Mouse (Mus musculus): ENCODE results near the gene Etl4. TPM values are rescaled to one million over a fixed set of nuclear protein-coding genes. Genes with fewer than 3 reads are reported as not detected.
"Not testable (repeated sequence)": the region's sequence is repeated elsewhere in the genome, so short reads cannot be mapped to it uniquely, and the experiment has no call there.

Etl4 gene
- polyA plus RNA-seq, 1 experiment from 2014 or later, result 76.7 TPM

DNA sequence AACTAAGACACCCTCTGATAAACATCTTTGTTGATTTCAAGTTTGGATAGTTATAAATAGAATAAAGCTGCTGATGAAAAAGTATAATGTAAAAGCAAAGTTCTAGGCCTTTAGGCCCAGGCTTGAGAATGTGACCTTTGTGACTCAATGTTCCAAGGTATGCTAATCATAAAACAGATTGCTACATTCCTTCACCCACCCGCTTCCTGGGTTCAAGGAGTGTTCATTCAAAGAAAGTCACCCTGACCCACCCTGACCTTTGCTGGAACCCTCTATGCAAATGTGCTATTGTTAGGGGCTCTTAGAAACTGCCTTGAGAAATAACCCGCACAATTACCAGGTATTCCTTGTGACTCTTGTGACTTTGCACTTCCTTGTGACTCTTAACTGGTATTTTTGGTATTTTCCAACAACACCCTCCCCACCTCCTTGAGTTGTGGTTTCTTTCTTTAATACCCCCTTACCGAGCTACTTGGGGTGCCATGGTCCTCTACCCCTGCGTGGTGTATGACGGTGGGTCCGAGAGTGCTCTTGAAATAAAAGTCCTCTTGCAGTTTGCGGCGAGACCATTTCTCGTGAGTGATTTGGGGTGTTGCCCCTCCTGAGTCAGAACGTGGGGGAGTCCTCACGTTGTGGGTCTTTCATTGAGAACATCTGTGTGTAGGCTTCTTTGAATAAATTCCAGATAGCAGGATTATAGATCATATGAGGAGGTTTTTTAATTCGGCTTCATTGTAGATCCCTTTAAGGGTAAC, 758.9 kb downstream of the Etl4 start:
- not testable (repeated sequence) for H3K27ac ChIP-seq (ENCODE audit: low read length); H3K9me3 ChIP-seq (ENCODE audit: control insufficient read depth, low read depth, low read length); H3K36me3 ChIP-seq (ENCODE audit: control insufficient read depth, insufficient read depth, low read length); H3K4me1 ChIP-seq (ENCODE audit: control insufficient read depth, insufficient read depth, low read length); H3K9ac ChIP-seq (replicated peaks; ENCODE audit: low read depth, low read length); H3K4me3 ChIP-seq (ENCODE audit: low read depth, low read length); ATAC-seq (ENCODE audit: insufficient number of reproducible peaks, insufficient read depth, low FRiP score, low read depth); H3K27me3 ChIP-seq (ENCODE audit: control insufficient read depth, insufficient read depth, low read length); H3K4me2 ChIP-seq (replicated peaks; ENCODE audit: low read depth, low read length)
- WGBS, result 82% methylated on average over 12 of the region's 12 CpGs

DNA sequence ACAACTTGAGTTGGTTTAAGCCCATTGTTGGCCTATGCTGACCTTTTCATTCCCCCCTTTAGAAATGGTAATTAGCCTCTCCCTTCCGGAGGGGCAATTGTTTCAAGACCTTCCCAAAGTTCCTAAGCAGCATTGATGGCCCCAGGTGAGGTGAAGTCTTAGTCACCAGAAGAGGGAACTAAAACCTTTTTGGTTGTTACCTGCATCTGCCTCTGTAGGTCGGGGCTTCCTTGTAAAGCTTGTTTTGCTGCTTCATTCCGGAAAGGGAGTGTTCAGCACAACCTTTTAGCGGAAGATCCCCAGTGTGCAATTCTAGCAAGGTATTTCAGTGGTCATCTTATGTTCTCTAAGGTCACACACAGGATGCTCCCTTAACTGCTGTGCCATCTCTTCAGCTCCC, 759.8 kb downstream of the Etl4 start:
- Histone ChIP-seq H3K9me3 (ENCODE audit: control insufficient read depth, low read depth, low read length) (no peaks in the 10 kb centered on the region), H3K4me2 (replicated peaks; ENCODE audit: low read depth, low read length) (no peak overlapping the region), H3K9ac (replicated peaks; ENCODE audit: low read depth, low read length) (no peak overlapping the region), H3K4me1 (ENCODE audit: control insufficient read depth, insufficient read depth, low read length) (0 out of 2 replicates have a peak, but pooled peaks cover 3% of the 10 kb centered on the region), H3K27me3 (ENCODE audit: control insufficient read depth, insufficient read depth, low read length) (no peaks in the 10 kb centered on the region), H3K27ac (ENCODE audit: low read length) (no peak overlapping the region), H3K4me3 (ENCODE audit: low read depth, low read length) (no peak overlapping the region), H3K36me3 (ENCODE audit: control insufficient read depth, insufficient read depth, low read length) (no peaks in the 10 kb centered on the region)
- ATAC-seq (ENCODE audit: insufficient number of reproducible peaks, insufficient read depth, low FRiP score, low read depth), result no peak
- 71% methylated on average over 4 of the region's 4 CpGs for WGBS

DNA sequence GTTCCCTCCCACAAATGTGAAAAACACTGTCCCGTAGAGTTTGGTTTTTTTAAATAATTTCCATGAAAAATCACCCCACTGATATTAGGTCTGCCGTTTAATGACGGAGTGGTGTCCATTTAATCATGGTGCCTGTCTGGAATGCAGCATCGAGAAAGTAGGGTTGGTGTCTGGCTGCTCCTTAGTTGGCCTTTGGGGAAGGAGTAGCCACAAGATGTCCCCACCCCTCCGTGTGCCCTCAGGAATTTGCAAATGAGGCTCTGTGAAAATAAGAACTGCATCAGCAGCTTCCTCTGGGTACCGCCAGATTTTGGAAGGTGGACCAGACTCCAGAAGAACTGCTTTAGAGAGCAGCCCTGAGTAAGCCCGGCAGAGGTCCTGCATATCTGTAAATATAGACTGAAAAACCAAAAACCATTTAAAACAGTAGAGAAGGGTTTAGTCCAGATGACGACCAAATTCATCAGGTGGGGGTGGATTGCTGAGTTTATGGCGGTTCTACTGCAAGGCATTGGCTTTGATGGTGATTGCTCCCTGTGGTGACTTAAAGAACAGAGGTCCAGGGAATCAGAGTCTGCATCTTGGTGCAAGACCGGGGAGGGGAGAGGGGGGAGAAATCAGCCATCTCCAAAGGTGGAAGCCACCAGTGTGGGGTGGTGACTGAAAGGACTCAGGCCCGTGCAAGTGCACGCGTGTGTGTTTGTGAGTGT, 762.1 kb downstream of the Etl4 start:
- H3K4me1 ChIP-seq (ENCODE audit: control insufficient read depth, insufficient read depth, low read length), result no peaks in the 10 kb centered on the region
- H3K9me3 ChIP-seq (ENCODE audit: control insufficient read depth, low read depth, low read length), result no peaks in the 10 kb centered on the region
- H3K27me3 ChIP-seq (ENCODE audit: control insufficient read depth, insufficient read depth, low read length), result no peaks in the 10 kb centered on the region
- ATAC-seq (ENCODE audit: insufficient number of reproducible peaks, insufficient read depth, low FRiP score, low read depth), result no peak
- no peaks in the 10 kb centered on the region for H3K36me3 ChIP-seq (ENCODE audit: control insufficient read depth, insufficient read depth, low read length)
- no peak overlapping the region for H3K9ac ChIP-seq (replicated peaks; ENCODE audit: low read depth, low read length)
- no peak overlapping the region for H3K27ac ChIP-seq (ENCODE audit: low read length)
- WGBS, result 53% methylated on average over 13 of the region's 13 CpGs
- H3K4me2 ChIP-seq (replicated peaks; ENCODE audit: low read depth, low read length), result no peak overlapping the region
- H3K4me3 ChIP-seq (ENCODE audit: low read depth, low read length), result no peak overlapping the region

DNA sequence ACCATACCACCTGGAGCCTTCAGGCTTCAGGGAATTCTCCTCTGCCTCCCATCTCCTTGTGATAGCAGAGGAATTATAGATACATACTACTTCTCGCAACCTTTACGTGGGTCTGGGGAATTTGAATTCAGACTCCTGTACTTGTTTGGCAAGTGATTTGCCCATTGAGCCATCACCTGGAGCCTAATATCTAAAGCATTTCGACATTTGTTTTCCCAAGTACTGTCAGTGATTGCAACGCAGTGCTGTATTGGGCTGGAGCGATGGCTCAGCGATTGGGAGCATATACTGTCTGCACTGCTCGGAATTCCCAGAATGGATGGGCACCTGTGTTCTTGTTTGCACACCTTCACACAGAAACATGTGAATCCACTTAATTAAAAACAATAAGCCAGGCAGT, 762.7 kb downstream of the Etl4 start:
- Histone ChIP-seq H3K27ac (ENCODE audit: low read length) (no peak overlapping the region), H3K4me1 (ENCODE audit: control insufficient read depth, insufficient read depth, low read length) (no peaks in the 10 kb centered on the region), H3K4me2 (replicated peaks; ENCODE audit: low read depth, low read length) (no peak overlapping the region), H3K27me3 (ENCODE audit: control insufficient read depth, insufficient read depth, low read length) (no peaks in the 10 kb centered on the region), H3K36me3 (ENCODE audit: control insufficient read depth, insufficient read depth, low read length) (no peaks in the 10 kb centered on the region), H3K9me3 (ENCODE audit: control insufficient read depth, low read depth, low read length) (no peaks in the 10 kb centered on the region), H3K9ac (replicated peaks; ENCODE audit: low read depth, low read length) (no peak overlapping the region), H3K4me3 (ENCODE audit: low read depth, low read length) (no peak overlapping the region)
- 88% methylated on average over 7 of the region's 7 CpGs for WGBS
- no peak for ATAC-seq (ENCODE audit: insufficient number of reproducible peaks, insufficient read depth, low FRiP score, low read depth)

DNA sequence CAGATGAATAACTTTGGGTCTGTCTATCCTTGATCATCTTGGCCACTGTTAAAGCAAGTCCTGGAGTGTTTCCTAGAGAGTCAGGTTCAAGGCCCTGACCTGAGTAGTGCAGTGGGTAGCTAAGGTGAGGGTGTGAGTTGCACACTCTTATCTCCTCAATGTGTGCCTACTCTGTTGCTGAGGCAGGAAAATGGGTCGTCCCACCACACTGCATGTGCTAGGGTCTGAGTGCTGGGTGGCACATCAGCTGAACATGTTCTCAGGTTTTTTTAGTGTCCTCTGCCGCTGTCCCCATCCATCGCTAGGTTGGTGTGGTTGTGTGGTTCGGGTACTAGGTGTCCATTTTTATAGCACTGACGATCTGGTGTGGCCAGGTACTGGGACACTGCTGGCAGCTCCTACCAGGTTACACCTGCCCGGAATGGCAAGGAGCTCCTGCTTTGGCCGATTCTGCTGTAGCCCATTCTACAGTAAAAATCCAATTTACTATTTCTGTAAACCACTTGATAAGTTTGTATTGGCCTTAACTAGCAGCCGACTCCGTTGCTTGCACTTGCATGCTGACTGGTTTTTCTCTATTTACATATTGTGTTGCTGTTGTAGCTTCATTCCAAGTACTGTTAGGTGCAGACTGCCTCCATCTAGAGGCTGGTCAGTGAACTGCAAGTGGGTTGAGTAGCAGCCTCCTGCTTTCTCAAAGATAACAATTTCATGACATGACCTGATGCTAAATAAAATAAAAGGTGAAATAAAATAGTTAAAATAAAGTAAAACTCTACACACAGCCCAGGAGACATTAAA, 763.4 kb downstream of the Etl4 start:
- no peak overlapping the region for H3K27ac ChIP-seq (ENCODE audit: low read length)
- no peak for ATAC-seq (ENCODE audit: insufficient number of reproducible peaks, insufficient read depth, low FRiP score, low read depth)
- no peak overlapping the region for H3K4me2 ChIP-seq (replicated peaks; ENCODE audit: low read depth, low read length)
- no peaks in the 10 kb centered on the region for H3K4me1 ChIP-seq (ENCODE audit: control insufficient read depth, insufficient read depth, low read length)
- no peak overlapping the region for H3K9ac ChIP-seq (replicated peaks; ENCODE audit: low read depth, low read length)
- no peaks in the 10 kb centered on the region for H3K36me3 ChIP-seq (ENCODE audit: control insufficient read depth, insufficient read depth, low read length)
- no peaks in the 10 kb centered on the region for H3K27me3 ChIP-seq (ENCODE audit: control insufficient read depth, insufficient read depth, low read length)
- no peak overlapping the region for H3K4me3 ChIP-seq (ENCODE audit: low read depth, low read length)
- WGBS, result 69% methylated on average over 9 of the region's 9 CpGs
- H3K9me3 ChIP-seq (ENCODE audit: control insufficient read depth, low read depth, low read length), result no peaks in the 10 kb centered on the region

DNA sequence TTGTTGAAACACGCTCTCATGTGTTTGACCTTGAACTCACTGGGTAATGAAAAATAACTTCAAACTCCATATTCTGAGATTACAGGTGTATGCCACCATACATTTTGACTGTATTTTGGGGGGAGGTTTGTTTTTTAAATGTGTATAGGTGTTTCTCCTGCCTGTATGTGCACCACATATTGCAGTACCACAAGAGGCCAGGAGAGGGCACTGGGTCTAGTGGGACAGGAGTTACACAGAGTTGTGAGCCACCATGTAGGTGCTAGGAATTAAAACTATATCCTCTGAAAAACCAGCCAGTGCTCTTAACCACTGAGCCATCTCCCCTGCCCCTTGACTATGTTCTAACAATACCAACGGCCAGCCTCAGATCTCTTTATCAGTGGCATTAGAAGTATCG, 766.8 kb downstream of the Etl4 start:
- no peaks in the 10 kb centered on the region for H3K36me3 ChIP-seq (ENCODE audit: control insufficient read depth, insufficient read depth, low read length)
- no peak overlapping the region for H3K4me3 ChIP-seq (ENCODE audit: low read depth, low read length)
- no peaks in the 10 kb centered on the region for H3K27me3 ChIP-seq (ENCODE audit: control insufficient read depth, insufficient read depth, low read length)
- H3K4me1 ChIP-seq (ENCODE audit: control insufficient read depth, insufficient read depth, low read length), result no peaks in the 10 kb centered on the region
- ATAC-seq (ENCODE audit: insufficient number of reproducible peaks, insufficient read depth, low FRiP score, low read depth), result no peak
- 93% methylated on average over 3 of the region's 3 CpGs for WGBS
- H3K9me3 ChIP-seq (ENCODE audit: control insufficient read depth, low read depth, low read length), result no peaks in the 10 kb centered on the region
- no peak overlapping the region for H3K27ac ChIP-seq (ENCODE audit: low read length)
- H3K9ac ChIP-seq (replicated peaks; ENCODE audit: low read depth, low read length), result no peak overlapping the region
- H3K4me2 ChIP-seq (replicated peaks; ENCODE audit: low read depth, low read length), result no peak overlapping the region

DNA sequence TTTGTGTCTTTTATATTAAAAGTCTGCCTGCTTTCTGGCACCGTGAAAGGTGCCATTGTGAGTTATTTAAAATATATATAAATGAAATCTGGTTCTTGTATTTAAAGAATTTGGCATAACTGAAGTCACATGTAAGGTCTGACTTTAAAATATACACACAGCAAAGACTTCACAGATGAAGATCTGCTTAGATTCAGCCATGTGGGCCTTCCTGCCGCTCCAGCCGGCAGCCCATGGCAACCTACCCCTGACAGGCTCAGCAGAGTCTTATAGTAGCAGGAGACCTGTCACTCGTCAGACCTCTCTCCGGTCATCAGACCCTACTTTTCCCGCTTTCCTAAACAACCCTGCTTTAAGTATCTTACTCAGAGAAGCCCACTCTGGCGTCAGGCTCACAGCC, 769.2 kb downstream of the Etl4 start:
- WGBS, result 46% methylated on average over 7 of the region's 7 CpGs

DNA sequence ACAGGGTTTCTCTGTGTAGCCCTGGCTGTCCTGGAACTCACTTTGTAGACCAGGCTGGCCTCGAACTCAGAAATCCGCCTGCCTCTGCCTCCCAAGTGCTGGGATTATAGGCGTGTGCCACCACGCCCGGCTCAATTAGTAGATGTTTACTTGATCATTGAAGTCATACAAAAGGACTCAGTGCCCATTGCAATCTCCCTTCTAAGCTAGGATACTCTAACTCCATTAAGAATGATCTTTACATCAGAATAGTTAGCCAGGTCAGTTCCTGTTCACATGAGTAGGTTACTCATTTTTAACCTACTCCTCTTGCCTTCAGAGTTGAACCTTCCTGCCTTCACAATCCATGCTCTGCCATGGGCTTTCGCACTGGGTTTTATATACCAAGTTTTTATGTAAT, 772.6 kb downstream of the Etl4 start:
- H3K9ac ChIP-seq (replicated peaks; ENCODE audit: low read depth, low read length); ATAC-seq (ENCODE audit: insufficient number of reproducible peaks, insufficient read depth, low FRiP score, low read depth): not testable (repeated sequence)

More for the DNA sequence above, 769.2 kb downstream of the Etl4 start:
- Histone ChIP-seq H3K4me1 (ENCODE audit: control insufficient read depth, insufficient read depth, low read length) (no peaks in the 10 kb centered on the region), H3K4me2 (replicated peaks; ENCODE audit: low read depth, low read length) (no peak overlapping the region), H3K4me3 (ENCODE audit: low read depth, low read length) (no peak overlapping the region), H3K27ac (ENCODE audit: low read length) (no peak overlapping the region; the same call in 1 of the 2 replicates), H3K9ac (replicated peaks; ENCODE audit: low read depth, low read length) (no peak overlapping the region), H3K36me3 (ENCODE audit: control insufficient read depth, insufficient read depth, low read length) (no peaks in the 10 kb centered on the region), H3K9me3 (ENCODE audit: control insufficient read depth, low read depth, low read length) (no peaks in the 10 kb centered on the region), H3K27me3 (ENCODE audit: control insufficient read depth, insufficient read depth, low read length) (no peaks in the 10 kb centered on the region)
- ATAC-seq (ENCODE audit: insufficient number of reproducible peaks, insufficient read depth, low FRiP score, low read depth), result no peak

More for the DNA sequence above, 772.6 kb downstream of the Etl4 start:
- not testable (repeated sequence) for H3K4me1 ChIP-seq (ENCODE audit: control insufficient read depth, insufficient read depth, low read length); H3K27me3 ChIP-seq (ENCODE audit: control insufficient read depth, insufficient read depth, low read length); H3K4me2 ChIP-seq (replicated peaks; ENCODE audit: low read depth, low read length); H3K27ac ChIP-seq (ENCODE audit: low read length); H3K36me3 ChIP-seq (ENCODE audit: control insufficient read depth, insufficient read depth, low read length); H3K4me3 ChIP-seq (ENCODE audit: low read depth, low read length); H3K9me3 ChIP-seq (ENCODE audit: control insufficient read depth, low read depth, low read length)
- WGBS, result 99% methylated on average over 6 of the region's 6 CpGs

All from stomach, embryonic 14.5 days (tissue).